Mouse (Mus musculus): ENCODE measurements around the gene Dydc2. TPM values are rescaled to one million over a fixed set of nuclear protein-coding genes. Genes with fewer than 3 reads are reported as not detected.

The Dydc2 gene
- total RNA-seq, 2 experiments from 2014 or later, result not detected

- no peak for DNase-seq (ENCODE audit: low spot score)
These were observed 67.4 kb downstream of the Dydc2 start for GRCm38 (mm10) chr14:41001576-41001975.

GRCm38 (mm10) chr14:41000801-41001200 is 68.2 kb downstream of the Dydc2 start:
- no peak for DNase-seq (ENCODE audit: low spot score)

- DNase-seq (ENCODE audit: low spot score), result no peak
These were observed 68.9 kb downstream of the Dydc2 start for GRCm38 (mm10) chr14:40999904-41000645.

Other genes with a start within 250 kb of the Dydc2 start
- gene Sh2d4b, start 175.9 kb downstream of the Dydc2 start, total RNA-seq (2021), result under 1 TPM; 0.09 to 0.14 TPM
- 10 to 100 TPM; 10.6 to 13.1 TPM for gene Tspan14, start 102.4 kb downstream of the Dydc2 start, total RNA-seq (2021)
- gene Fam213a, start 55.4 kb downstream of the Dydc2 start, total RNA-seq (2021), result 10 to 100 TPM; 31.6 to 31.9 TPM
- not detected for gene Dydc1, start 3.7 kb upstream of the Dydc2 start, total RNA-seq (2021)
- under 1 TPM in 1 of 2 experiments, not detected in 1; 0.90 TPM for gene Mat1a, start 35.8 kb upstream of the Dydc2 start, total RNA-seq (2021)
- gene Sftpa1, start 62.6 kb upstream of the Dydc2 start, total RNA-seq (2021), result not detected
- gene Mbl1, start 82.2 kb upstream of the Dydc2 start, total RNA-seq (2021), result not detected
- gene Sftpd, start 115.9 kb upstream of the Dydc2 start, total RNA-seq (2021), result not detected
- gene Gm2832, start 209.6 kb upstream of the Dydc2 start, total RNA-seq (2021), result not detected

All from gastrocnemius, adult 18-20 months (tissue).